Comparison of ENCODE assay signal across 8 mouse cellular contexts in genomic region chr4:125921550-125922316, GRCm38 (mm10).
A peak's percentile ranks its signal among the peaks of the same experiment; 100 is the strongest.
DNase-seq lines count a peak whose midpoint lies in the region; ATAC-seq lines count a peak whose summit lies in the region.

No protein-coding gene starts in this region.

- peak overlapping the region; percentile 24 for H3K4me2 ChIP-seq in hindbrain, embryonic 14.5 days (replicated peaks)

- intact Hi-C loops in left cerebral cortex, postnatal 36 days (cut with DNase I), result loop anchor here (10.0 kb wide), 1 partner anchor 437 kb away; no protein-coding TSS in a partner anchor

- H3K9ac ChIP-seq in hindbrain, embryonic 14.5 days, result peak overlapping the region; percentile 40

- 9% methylated on average over 19 of the region's 19 CpGs for WGBS in hindbrain, embryonic 14.5 days

- 0 out of 2 replicates have a peak, but pooled peaks cover 3% of the 10 kb centered on the region for H3K27me3 ChIP-seq in hindbrain, embryonic 14.5 days (ENCODE audit: control insufficient read depth, insufficient read depth, low read length)

- peak; percentile 57 for DNase-seq in layer of hippocampus, adult 11-12 months (ENCODE audit: low spot score)
- no peak for DNase-seq in layer of hippocampus, adult 9-10 months (ENCODE audit: low spot score)
- DNase-seq in R1 (ENCODE audit: low read depth, low spot score), result peak; percentile 92
- DNase-seq in embryo, embryonic 11.5 days (ENCODE audit: low read depth, low spot score), result peak; percentile 61
- peak; percentile 71 for DNase-seq in hindbrain, embryonic 14.5 days (ENCODE audit: low spot score)
- DNase-seq in left cerebral cortex, postnatal 36 days (ENCODE audit: low spot score in 2 of 2), result peak; percentile 25 to 29
- DNase-seq in right cerebral cortex, postnatal 25 days, result peak; percentile 35
- no peak for DNase-seq in lung, adult 18-20 months

- no peak overlapping the region for H3K27ac ChIP-seq in hindbrain, embryonic 14.5 days

- no peaks in the 10 kb centered on the region for H3K36me3 ChIP-seq in hindbrain, embryonic 14.5 days (replicated peaks; ENCODE audit: control insufficient read depth, insufficient read depth)

- ATAC-seq in hindbrain, embryonic 14.5 days (ENCODE audit: low FRiP score), result no peak

- no peak overlapping the region for H3K4me3 ChIP-seq in hindbrain, embryonic 14.5 days (replicated peaks; ENCODE audit: low read length)

- no peaks in the 10 kb centered on the region for H3K9me3 ChIP-seq in hindbrain, embryonic 14.5 days (ENCODE audit: control insufficient read depth, low read length)

- H3K4me1 ChIP-seq in hindbrain, embryonic 14.5 days (replicated peaks; ENCODE audit: control insufficient read depth, insufficient read depth, low read length), result peaks cover 40% of the 10 kb centered on the region

Comparison
In these comparisons a context has a peak if more than half of its experiments do, and no peak if none do; other contexts are left out.
1. DNase-seq: peak in layer of hippocampus, adult 11-12 months (single experiment), R1 (single experiment), embryo, embryonic 11.5 days (single experiment), hindbrain, embryonic 14.5 days (single experiment), left cerebral cortex, postnatal 36 days (2 of 2) and right cerebral cortex, postnatal 25 days (single experiment); none in layer of hippocampus, adult 9-10 months (single experiment) and lung, adult 18-20 months (0 of 2).